Mouse (Mus musculus): ENCODE results near the gene Gm3248.
"Not testable (repeated sequence)": the region's sequence is repeated elsewhere in the genome, so short reads cannot be mapped to it uniquely, and the experiment has no call there.

- not testable (repeated sequence) for TF ChIP-seq CTCF, EP300 (IDR thresholded peaks at IDR 0.05; ENCODE audit: low read depth)
Observed at GRCm38 (mm10) chr14:5960479-5960878, 1.1 kb downstream of the Gm3248 start.
